29 mouse cellular contexts compared by ENCODE assay signal in genomic region chr11:115885281-115885680, GRCm38 (mm10). TPM values are rescaled to one million over a fixed set of nuclear protein-coding genes. Genes with fewer than 3 reads are reported as not detected.
DNase-seq lines count a peak whose midpoint lies in the region; TF ChIP-seq lines count a peak whose summit lies in the region.
"Had no signal": no experiment of that assay in that cellular context is flagged by ENCODE, and none has a peak within 500 bp of the region (broad histone marks: within the 10 kb centered on the region; RNA-seq: fewer than 3 reads in every experiment).

No protein-coding gene starts in this region.

- peaks cover 24% of the 10 kb centered on the region for H3K27me3 ChIP-seq in E14TG2a.4 (ENCODE audit: insufficient read depth, low read length)
- H3K27me3 ChIP-seq: forebrain, embryonic 15.5 days had no signal

- no peaks in the 10 kb centered on the region for H3K9me3 ChIP-seq in E14TG2a.4 (ENCODE audit: low read length)
- H3K9me3 ChIP-seq: embryonic facial prominence, embryonic 10.5 days; embryonic facial prominence, embryonic 13.5 days; forebrain, embryonic 12.5 days; forebrain, embryonic 15.5 days; hindbrain, embryonic 10.5 days; hindbrain, embryonic 13.5 days had no signal

- H3K4me1 ChIP-seq in E14TG2a.4 (replicated peaks; ENCODE audit: low read depth, low read length) = peaks cover 54% of the 10 kb centered on the region
- H3K4me1 ChIP-seq: embryonic facial prominence, embryonic 13.5 days; forebrain, embryonic 12.5 days; forebrain, embryonic 15.5 days; hindbrain, embryonic 13.5 days had no signal

- H3K4me3 ChIP-seq in E14TG2a.4 (replicated peaks; ENCODE audit: low read length) = peak overlapping the region; percentile 64
- H3K4me3 ChIP-seq: embryonic facial prominence, embryonic 10.5 days; embryonic facial prominence, embryonic 13.5 days; erythroblast, embryonic 14.5 days; forebrain, embryonic 12.5 days; forebrain, embryonic 15.5 days; gastrocnemius, adult 2 months; hindbrain, embryonic 10.5 days; hindbrain, embryonic 13.5 days had no signal

- peak; percentile 75 for DNase-seq in ES-CJ7 (ENCODE audit: low read depth, low spot score)
- peak; percentile 84 for DNase-seq in ZHBTc4 (ENCODE audit: low read depth, low spot score)
- DNase-seq in adrenal gland, adult 18-20 months (ENCODE audit: low spot score in 2 of 2) = no peak
- no peak for DNase-seq in right cerebral cortex, postnatal 25 days
- no peak for DNase-seq in frontal cortex, adult 2 months (ENCODE audit: extremely low spot score in 1 of 2, low spot score in 1 of 2)
- DNase-seq: adrenal gland, adult 2 months; adrenal gland, postnatal 14 days; cerebellum, adult 11-12 months; cerebellum, adult 8-10 months; cerebellum, postnatal 10 days; cerebellum, postnatal 36 days; embryo, embryonic 11 days; gastrocnemius, adult 2 months; gastrocnemius, postnatal 14 days; heart, adult 11 months; heart, postnatal 36 days; kidney, adult 11 months had no signal

- no peak for TF ChIP-seq CTCF in E14TG2a.4 (conservative IDR thresholded peaks at IDR 0.05; ENCODE audit: low read length)

- H3K36me3 ChIP-seq in E14TG2a.4 (ENCODE audit: insufficient read depth, low read length) = peaks cover 6% of the 10 kb centered on the region; the same call in 1 of the 2 replicates
- H3K36me3 ChIP-seq: embryonic facial prominence, embryonic 10.5 days; embryonic facial prominence, embryonic 13.5 days; forebrain, embryonic 12.5 days; forebrain, embryonic 15.5 days; hindbrain, embryonic 10.5 days; hindbrain, embryonic 13.5 days had no signal

RNA-seq across cellular contexts. Expression of gene Smim5, which starts 14.5 kb away (rescaled TPM):
- total RNA-seq in adrenal gland, adult 18-20 months (2021) = under 1 TPM in 1 of 2 experiments, not detected in 1; 0.74 TPM
- polyA plus RNA-seq in frontal cortex, adult 2 months (2012; rRNA removed) = 0.64 TPM in 1 of 2 replicates, not detected in the other

RNA-seq across cellular contexts. Expression of gene Smim6, which starts 26.5 kb away (rescaled TPM):
- not detected for total RNA-seq in adrenal gland, adult 18-20 months (2021)
- not detected in 2 replicates for polyA plus RNA-seq in frontal cortex, adult 2 months (2012; rRNA removed)
- total RNA-seq: adrenal gland, adult 2 months; adrenal gland, postnatal 14 days; gastrocnemius, adult 2 months; gastrocnemius, postnatal 14 days; heart, adult 8-10 months had no signal
- polyA plus RNA-seq: adrenal gland, adult 2 months; cortical plate, adult 2 months had no signal

RNA-seq across cellular contexts. Expression of gene Myo15b, which starts 27.1 kb away (rescaled TPM):
- total RNA-seq in adrenal gland, adult 18-20 months (2021) = not detected
- 0.55 and 1.1 TPM in 2 replicates for polyA plus RNA-seq in frontal cortex, adult 2 months (2012; rRNA removed)
- total RNA-seq: gastrocnemius, adult 2 months had no signal
- polyA plus RNA-seq: C2C12; CD4-positive, CD25-positive, alpha-beta regulatory T cell, adult 4 months; erythroblast, embryonic 14.5 days; hindbrain, embryonic 13.5 days had no signal

RNA-seq across cellular contexts. Expression of gene Sap30bp, which starts 47.8 kb away (rescaled TPM):
- total RNA-seq in adrenal gland, adult 18-20 months (2021) = 10 to 100 TPM; 37.3 to 47.6 TPM
- polyA plus RNA-seq in frontal cortex, adult 2 months (2012; rRNA removed) = 71.9 and 89.0 TPM in 2 replicates

RNA-seq across cellular contexts. Expression of gene Recql5, which starts 48.0 kb away (rescaled TPM):
- 10 to 100 TPM; 17.1 to 27.1 TPM for total RNA-seq in adrenal gland, adult 18-20 months (2021)
- 28.4 and 31.7 TPM in 2 replicates for polyA plus RNA-seq in frontal cortex, adult 2 months (2012; rRNA removed)

Comparison
In these comparisons a context has a peak if more than half of its experiments do, and no peak if none do; other contexts are left out.
1. DNase-seq: peak in ES-CJ7 (single experiment) and ZHBTc4 (single experiment); none in adrenal gland, adult 18-20 months (0 of 2), right cerebral cortex, postnatal 25 days (single experiment) and frontal cortex, adult 2 months (0 of 2).